Mouse (Mus musculus): ENCODE results near the gene Gm4756. TPM values are rescaled to one million over a fixed set of nuclear protein-coding genes. Genes with fewer than 3 reads are reported as not detected.
"Not testable (repeated sequence)": the region's sequence is repeated elsewhere in the genome, so short reads cannot be mapped to it uniquely, and the experiment has no call there.

The Gm4756 gene
- not detected in 2 replicates for polyA plus RNA-seq (2014; fragmentation: Nextera tagmentation; extraction: Ambion mirVana)

- WGBS (ENCODE audit: insufficient replicate concordance), result 77% methylated on average over 11 of the region's 11 CpGs
- no peaks in the 10 kb centered on the region for H3K9me3 ChIP-seq (replicated peaks; ENCODE audit: control insufficient read depth, low read length)
- no peaks in the 10 kb centered on the region for H3K36me3 ChIP-seq (ENCODE audit: control insufficient read depth, insufficient read depth, low read length)
- no peaks in the 10 kb centered on the region for H3K27me3 ChIP-seq (ENCODE audit: control insufficient read depth, insufficient read depth, low read length)
- ATAC-seq (replicated peaks; ENCODE audit: insufficient number of reproducible peaks, low FRiP score, low TSS enrichment), result no peak
- no peaks in the 10 kb centered on the region for H3K4me1 ChIP-seq (ENCODE audit: control insufficient read depth, insufficient read depth, low read length)
- no peak within 1 kb of the TSS for H3K4me2 ChIP-seq
- no peak within 1 kb of the TSS for H3K27ac ChIP-seq (ENCODE audit: low read depth, low read length)
- H3K9ac ChIP-seq (ENCODE audit: low read depth, low read length), result no peak within 1 kb of the TSS
- H3K4me3 ChIP-seq (ENCODE audit: low read depth, low read length), result no peak within 1 kb of the TSS
Observed at GRCm38 (mm10) chr12:72649611-72650330, at the start of gene Gm4756. TSS of gene Gm4756 (minus strand) at chr12:72649661.

DNA sequence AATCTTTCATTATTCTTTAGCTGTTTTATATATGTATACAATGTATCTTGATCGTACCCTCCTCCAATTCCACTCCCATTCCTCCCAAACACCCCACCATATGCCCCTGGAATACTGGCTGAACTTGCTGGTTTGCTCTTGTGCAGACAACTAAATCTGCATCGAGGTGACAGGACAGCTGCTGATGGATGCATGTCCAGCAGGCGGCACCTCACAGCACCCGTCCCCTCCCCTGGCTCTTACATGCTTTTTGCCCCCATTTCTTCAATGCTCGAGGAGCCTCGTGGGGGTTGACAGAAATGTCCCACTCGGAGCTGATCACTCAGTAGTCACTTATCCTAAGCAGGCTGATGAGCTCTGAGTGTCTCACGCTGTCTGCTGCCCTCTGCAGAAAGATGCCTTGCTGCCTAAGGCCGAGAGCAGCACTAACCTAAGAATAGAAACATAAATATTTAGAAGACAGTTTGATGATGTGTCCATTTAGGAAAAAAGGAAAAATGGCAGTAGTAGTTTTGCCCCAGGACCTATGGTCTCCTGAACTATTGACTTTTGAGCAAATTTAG lies 45.5 kb upstream of the Gm4756 start:
- Histone ChIP-seq H3K4me3 (ENCODE audit: low read depth, low read length) (no peak overlapping the region), H3K4me1 (ENCODE audit: control insufficient read depth, insufficient read depth, low read length) (no peaks in the 10 kb centered on the region), H3K27ac (ENCODE audit: low read depth, low read length) (no peak overlapping the region), H3K27me3 (ENCODE audit: control insufficient read depth, insufficient read depth, low read length) (no peaks in the 10 kb centered on the region), H3K9ac (ENCODE audit: low read depth, low read length) (no peak overlapping the region), H3K9me3 (replicated peaks; ENCODE audit: control insufficient read depth, low read length) (no peaks in the 10 kb centered on the region), H3K4me2 (peak overlapping the region; percentile 33), H3K36me3 (ENCODE audit: control insufficient read depth, insufficient read depth, low read length) (no peaks in the 10 kb centered on the region)
- no peak for ATAC-seq (replicated peaks; ENCODE audit: insufficient number of reproducible peaks, low FRiP score, low TSS enrichment)
- WGBS (ENCODE audit: insufficient replicate concordance), result 24% methylated on average over 9 of the region's 9 CpGs

- ATAC-seq (replicated peaks; ENCODE audit: insufficient number of reproducible peaks, low FRiP score, low TSS enrichment), result no peak
- no peak overlapping the region for H3K4me2 ChIP-seq
- H3K9ac ChIP-seq (ENCODE audit: low read depth, low read length), result no peak overlapping the region
- 69% methylated on average over 12 of the region's 12 CpGs for WGBS (ENCODE audit: insufficient replicate concordance)
- no peaks in the 10 kb centered on the region for H3K9me3 ChIP-seq (replicated peaks; ENCODE audit: control insufficient read depth, low read length)
- no peaks in the 10 kb centered on the region for H3K36me3 ChIP-seq (ENCODE audit: control insufficient read depth, insufficient read depth, low read length)
- no peaks in the 10 kb centered on the region for H3K27me3 ChIP-seq (ENCODE audit: control insufficient read depth, insufficient read depth, low read length)
- H3K4me1 ChIP-seq (ENCODE audit: control insufficient read depth, insufficient read depth, low read length), result no peaks in the 10 kb centered on the region
- no peak overlapping the region for H3K27ac ChIP-seq (ENCODE audit: low read depth, low read length)
- no peak overlapping the region for H3K4me3 ChIP-seq (ENCODE audit: low read depth, low read length)
Observed at GRCm38 (mm10) chr12:72694438-72694837, 45.0 kb upstream of the Gm4756 start.

GRCm38 (mm10) chr12:72693895-72694294 lies 44.4 kb upstream of the Gm4756 start:
- Histone ChIP-seq H3K4me2 (no peak overlapping the region), H3K27me3 (ENCODE audit: control insufficient read depth, insufficient read depth, low read length) (no peaks in the 10 kb centered on the region), H3K9ac (ENCODE audit: low read depth, low read length) (no peak overlapping the region), H3K9me3 (replicated peaks; ENCODE audit: control insufficient read depth, low read length) (no peaks in the 10 kb centered on the region), H3K36me3 (ENCODE audit: control insufficient read depth, insufficient read depth, low read length) (no peaks in the 10 kb centered on the region), H3K4me3 (ENCODE audit: low read depth, low read length) (no peak overlapping the region), H3K4me1 (ENCODE audit: control insufficient read depth, insufficient read depth, low read length) (no peaks in the 10 kb centered on the region), H3K27ac (ENCODE audit: low read depth, low read length) (no peak overlapping the region)
- ATAC-seq (replicated peaks; ENCODE audit: insufficient number of reproducible peaks, low FRiP score, low TSS enrichment), result no peak
- WGBS (ENCODE audit: insufficient replicate concordance), result 39% methylated on average over 6 of the region's 6 CpGs

GRCm38 (mm10) chr12:72688281-72688680 lies 38.8 kb upstream of the Gm4756 start:
- not testable (repeated sequence) for H3K27ac ChIP-seq (ENCODE audit: low read depth, low read length); H3K27me3 ChIP-seq (ENCODE audit: control insufficient read depth, insufficient read depth, low read length); H3K9ac ChIP-seq (ENCODE audit: low read depth, low read length); H3K36me3 ChIP-seq (ENCODE audit: control insufficient read depth, insufficient read depth, low read length); H3K4me1 ChIP-seq (ENCODE audit: control insufficient read depth, insufficient read depth, low read length); H3K9me3 ChIP-seq (replicated peaks; ENCODE audit: control insufficient read depth, low read length); H3K4me2 ChIP-seq; ATAC-seq (replicated peaks; ENCODE audit: insufficient number of reproducible peaks, low FRiP score, low TSS enrichment); H3K4me3 ChIP-seq (ENCODE audit: low read depth, low read length)
- 18% methylated on average over 2 of the region's 2 CpGs for WGBS (ENCODE audit: insufficient replicate concordance)

- not testable (repeated sequence) for H3K27ac ChIP-seq (ENCODE audit: low read depth, low read length); H3K27me3 ChIP-seq (ENCODE audit: control insufficient read depth, insufficient read depth, low read length); H3K9me3 ChIP-seq (replicated peaks; ENCODE audit: control insufficient read depth, low read length); ATAC-seq (replicated peaks; ENCODE audit: insufficient number of reproducible peaks, low FRiP score, low TSS enrichment); H3K9ac ChIP-seq (ENCODE audit: low read depth, low read length); H3K4me3 ChIP-seq (ENCODE audit: low read depth, low read length); H3K4me2 ChIP-seq; H3K4me1 ChIP-seq (ENCODE audit: control insufficient read depth, insufficient read depth, low read length); H3K36me3 ChIP-seq (ENCODE audit: control insufficient read depth, insufficient read depth, low read length)
- 50% methylated on average over 6 of the region's 6 CpGs for WGBS (ENCODE audit: insufficient replicate concordance)
Observed at GRCm38 (mm10) chr12:72687741-72688140, 38.3 kb upstream of the Gm4756 start.

DNA sequence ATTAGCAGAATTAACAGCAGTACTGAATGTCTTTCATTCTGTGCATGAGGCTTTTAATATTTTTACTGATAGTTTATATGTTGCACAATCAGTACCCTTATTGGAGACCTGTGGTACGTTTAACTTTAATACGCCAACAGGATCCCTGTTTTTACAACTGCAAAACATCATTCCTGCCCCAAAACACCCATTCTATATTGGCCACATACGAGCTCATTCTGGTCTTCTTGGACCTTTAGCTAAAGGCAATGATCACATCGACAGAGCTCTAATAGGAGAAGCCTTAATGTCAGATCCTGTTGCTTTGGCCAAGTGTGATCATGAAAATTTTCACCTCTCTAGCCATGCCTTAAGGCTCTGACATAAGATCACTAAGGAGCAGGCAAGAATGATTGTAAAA lies 37.1 kb upstream of the Gm4756 start:
- not testable (repeated sequence) for H3K36me3 ChIP-seq (ENCODE audit: control insufficient read depth, insufficient read depth, low read length); H3K4me2 ChIP-seq; H3K27ac ChIP-seq (ENCODE audit: low read depth, low read length); H3K9ac ChIP-seq (ENCODE audit: low read depth, low read length); H3K4me3 ChIP-seq (ENCODE audit: low read depth, low read length); H3K9me3 ChIP-seq (replicated peaks; ENCODE audit: control insufficient read depth, low read length); H3K4me1 ChIP-seq (ENCODE audit: control insufficient read depth, insufficient read depth, low read length); ATAC-seq (replicated peaks; ENCODE audit: insufficient number of reproducible peaks, low FRiP score, low TSS enrichment); H3K27me3 ChIP-seq (ENCODE audit: control insufficient read depth, insufficient read depth, low read length)
- 71% methylated on average over 4 of the region's 4 CpGs for WGBS (ENCODE audit: insufficient replicate concordance)

- H3K4me1 ChIP-seq (ENCODE audit: control insufficient read depth, insufficient read depth, low read length), result peaks cover 10% of the 10 kb centered on the region
- H3K9me3 ChIP-seq (replicated peaks; ENCODE audit: control insufficient read depth, low read length), result no peaks in the 10 kb centered on the region
- no peak overlapping the region for H3K27ac ChIP-seq (ENCODE audit: low read depth, low read length)
- no peak overlapping the region for H3K4me2 ChIP-seq
- no peak overlapping the region for H3K9ac ChIP-seq (ENCODE audit: low read depth, low read length)
- H3K4me3 ChIP-seq (ENCODE audit: low read depth, low read length), result no peak overlapping the region
- H3K27me3 ChIP-seq (ENCODE audit: control insufficient read depth, insufficient read depth, low read length), result no peaks in the 10 kb centered on the region
- 87% methylated on average over 3 of the region's 3 CpGs for WGBS (ENCODE audit: insufficient replicate concordance)
- no peaks in the 10 kb centered on the region for H3K36me3 ChIP-seq (ENCODE audit: control insufficient read depth, insufficient read depth, low read length)
- ATAC-seq (replicated peaks; ENCODE audit: insufficient number of reproducible peaks, low FRiP score, low TSS enrichment), result no peak
Observed at GRCm38 (mm10) chr12:72683612-72684011, 34.2 kb upstream of the Gm4756 start.
